Mouse (Mus musculus): ENCODE measurements around the gene Mta1.

Mta1 gene

DNA sequence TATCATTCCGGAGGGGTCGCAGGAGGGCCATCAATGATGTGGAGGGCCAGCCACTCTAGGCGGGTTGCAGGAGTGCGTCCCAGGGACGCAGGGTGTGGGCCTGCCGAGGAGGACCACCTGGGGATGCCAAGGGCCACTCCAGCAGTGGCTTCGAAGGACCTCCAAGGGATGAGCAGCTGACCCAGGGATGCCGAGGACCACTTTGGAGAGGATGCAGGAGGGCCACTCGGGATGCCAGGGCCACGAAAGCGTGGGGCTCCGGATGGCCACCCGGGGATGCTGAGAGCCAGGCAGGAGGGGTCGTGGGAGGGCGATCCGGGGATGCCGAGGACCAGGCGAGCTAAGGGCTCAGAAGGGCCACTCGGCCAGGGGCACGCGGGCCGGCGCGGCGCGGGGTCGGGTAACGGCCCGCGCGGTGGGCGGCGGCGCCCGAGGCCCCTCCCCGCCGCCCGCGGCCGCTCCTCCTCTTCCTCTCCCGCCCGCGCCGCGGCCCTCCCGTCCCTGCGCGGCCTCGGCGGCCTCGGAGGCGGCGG, at the start of gene Mta1:
Gene Mta1 (plus strand): TSS at position 530 of the 533 bp plus-strand sequence.
- DNase-seq (ENCODE audit: low spot score in 2 of 2) = peak; percentile 50 to 80

DNA sequence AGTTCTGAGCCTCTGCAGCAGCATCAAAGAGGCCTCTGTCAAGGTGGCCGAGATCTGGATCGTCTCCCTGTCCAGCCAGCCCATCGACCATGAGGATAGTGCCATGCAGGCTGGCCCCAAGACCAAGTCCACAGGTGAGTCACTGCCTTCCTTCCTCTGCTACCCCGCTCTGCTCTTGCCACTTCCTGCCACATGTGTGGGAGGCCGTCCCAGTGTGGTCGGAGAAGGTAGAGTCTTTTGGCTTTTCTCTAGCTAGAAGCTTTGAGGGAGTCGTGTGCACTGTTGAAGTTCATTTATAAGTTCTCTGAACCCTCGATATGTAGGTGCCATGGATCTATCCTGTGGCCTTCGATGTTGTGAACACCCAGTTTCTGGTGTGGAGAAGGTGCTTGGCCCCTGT, 48.2 kb upstream of the Mta1 start:
- DNase-seq (ENCODE audit: low spot score in 2 of 2) = no peak

- DNase-seq (ENCODE audit: low spot score in 2 of 2) = no peak
These were observed 47.4 kb upstream of the Mta1 start for GRCm38 (mm10) chr12:113050671-113051070.

DNA sequence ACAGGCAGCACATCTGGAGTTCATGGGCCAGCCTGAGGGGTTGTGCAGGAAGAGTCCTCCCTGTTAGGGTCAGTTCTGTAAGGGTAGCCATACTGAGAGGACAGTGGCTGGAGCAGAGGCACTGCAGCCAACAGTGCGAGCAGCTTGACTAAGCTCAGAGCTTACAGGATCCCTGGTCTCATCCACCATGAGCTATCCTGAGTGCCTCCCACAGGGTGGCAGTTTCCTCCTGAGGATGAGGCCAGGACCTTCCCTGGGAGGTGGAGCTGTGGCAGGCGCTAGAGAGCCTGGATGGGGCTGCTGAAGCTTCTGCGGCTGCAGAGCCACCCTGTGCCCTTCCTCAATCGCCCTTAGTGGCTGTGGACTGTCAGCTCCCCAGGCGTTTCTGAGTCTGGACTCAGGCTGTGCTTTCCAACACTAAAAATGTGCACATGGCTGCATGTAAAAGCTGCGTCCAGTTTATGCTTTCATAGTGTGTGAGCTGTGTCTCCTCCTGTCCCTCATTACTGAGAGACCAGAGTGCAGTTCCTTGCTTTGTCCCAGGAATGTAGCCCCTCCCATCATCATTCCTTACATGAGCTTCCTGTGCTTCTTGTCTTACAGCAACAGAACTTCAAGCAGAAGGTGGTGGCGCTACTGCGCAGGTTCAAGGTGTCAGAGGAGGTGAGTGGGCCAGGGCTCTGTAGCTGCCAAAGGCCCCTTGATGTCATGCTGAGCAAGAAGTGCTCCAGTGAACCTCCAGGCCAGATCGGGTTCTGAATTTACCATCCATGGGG, 46.3 kb upstream of the Mta1 start:
- no peak for DNase-seq (ENCODE audit: low spot score in 2 of 2)

DNA sequence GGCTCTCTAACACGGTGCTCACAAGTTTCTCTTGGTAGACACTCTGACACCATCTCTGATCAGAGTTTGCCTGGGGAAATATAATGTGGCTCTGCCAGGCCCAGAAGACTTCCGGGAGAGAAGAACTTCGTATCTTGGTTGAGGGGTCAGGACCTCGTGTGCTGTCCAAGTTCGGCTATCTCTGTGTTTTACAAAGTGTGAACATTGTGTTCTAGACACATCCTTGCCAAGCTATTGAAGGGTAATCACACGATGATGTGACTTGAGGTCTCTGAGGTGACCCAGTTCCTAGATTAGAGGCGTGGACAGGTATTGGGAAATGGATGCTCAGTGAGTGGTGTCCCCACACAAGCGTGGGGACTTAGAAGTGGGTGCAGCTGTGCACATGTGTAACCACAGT, 42.0 kb upstream of the Mta1 start:
- DNase-seq (ENCODE audit: low spot score in 2 of 2) = no peak

DNA sequence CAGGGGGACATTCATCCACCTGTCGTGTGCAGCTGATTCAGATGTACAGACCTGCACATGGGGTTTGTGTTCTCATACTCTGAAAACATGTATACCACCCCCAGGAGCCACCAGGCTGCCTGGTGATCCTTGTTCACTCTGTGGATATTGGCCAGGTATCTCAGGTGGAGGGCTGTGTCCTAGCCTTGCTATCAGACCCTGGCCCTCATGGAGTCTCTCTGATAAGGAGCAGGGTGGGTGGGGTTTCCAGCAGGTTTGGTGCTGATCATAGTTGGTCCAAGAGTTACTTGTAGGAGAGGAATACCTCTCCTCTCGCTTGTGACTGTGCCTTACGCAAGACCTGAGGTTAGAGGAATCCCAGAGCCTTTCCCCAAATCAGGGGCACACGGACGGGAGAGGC, 37.9 kb upstream of the Mta1 start:
- DNase-seq (ENCODE audit: low spot score in 2 of 2) = no peak

DNA sequence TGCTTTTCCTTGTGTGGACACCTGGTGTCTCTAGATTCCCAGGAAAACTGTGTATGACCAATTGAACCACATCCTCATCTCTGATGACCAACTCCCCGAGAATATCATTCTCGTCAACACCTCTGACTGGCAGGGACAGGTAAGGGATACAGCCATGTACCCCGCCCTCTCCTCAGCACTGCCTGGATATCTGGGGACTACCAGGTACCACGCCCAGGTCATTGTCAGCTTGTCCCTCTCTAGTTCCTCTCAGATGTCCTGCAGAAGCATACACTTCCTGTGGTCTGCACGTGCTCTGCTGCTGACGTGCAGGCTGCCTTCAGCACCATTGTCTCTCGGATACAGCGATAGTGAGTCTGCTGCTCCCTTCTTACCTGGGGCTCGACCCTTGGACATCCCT, 36.5 kb upstream of the Mta1 start:
- no peak for DNase-seq (ENCODE audit: low spot score in 2 of 2)

GRCm38 (mm10) chr12:113062201-113062600, 35.9 kb upstream of the Mta1 start:
- no peak for DNase-seq (ENCODE audit: low spot score in 2 of 2)

- DNase-seq (ENCODE audit: low spot score in 2 of 2) = no peak
These were observed 34.4 kb upstream of the Mta1 start for GRCm38 (mm10) chr12:113063700-113064099.

- no peak for DNase-seq (ENCODE audit: low spot score in 2 of 2)
These were observed 30.1 kb upstream of the Mta1 start for GRCm38 (mm10) chr12:113068002-113068401.

- no peak for DNase-seq (ENCODE audit: low spot score in 2 of 2)
These were observed 28.7 kb upstream of the Mta1 start for GRCm38 (mm10) chr12:113069389-113069788.

GRCm38 (mm10) chr12:113071321-113071720, 26.8 kb upstream of the Mta1 start:
- DNase-seq (ENCODE audit: low spot score in 2 of 2) = no peak

GRCm38 (mm10) chr12:113071827-113072226, 26.3 kb upstream of the Mta1 start:
- DNase-seq (ENCODE audit: low spot score in 2 of 2) = no peak

- DNase-seq (ENCODE audit: low spot score in 2 of 2) = no peak
These were observed 24.4 kb upstream of the Mta1 start for GRCm38 (mm10) chr12:113073420-113074328.

DNA sequence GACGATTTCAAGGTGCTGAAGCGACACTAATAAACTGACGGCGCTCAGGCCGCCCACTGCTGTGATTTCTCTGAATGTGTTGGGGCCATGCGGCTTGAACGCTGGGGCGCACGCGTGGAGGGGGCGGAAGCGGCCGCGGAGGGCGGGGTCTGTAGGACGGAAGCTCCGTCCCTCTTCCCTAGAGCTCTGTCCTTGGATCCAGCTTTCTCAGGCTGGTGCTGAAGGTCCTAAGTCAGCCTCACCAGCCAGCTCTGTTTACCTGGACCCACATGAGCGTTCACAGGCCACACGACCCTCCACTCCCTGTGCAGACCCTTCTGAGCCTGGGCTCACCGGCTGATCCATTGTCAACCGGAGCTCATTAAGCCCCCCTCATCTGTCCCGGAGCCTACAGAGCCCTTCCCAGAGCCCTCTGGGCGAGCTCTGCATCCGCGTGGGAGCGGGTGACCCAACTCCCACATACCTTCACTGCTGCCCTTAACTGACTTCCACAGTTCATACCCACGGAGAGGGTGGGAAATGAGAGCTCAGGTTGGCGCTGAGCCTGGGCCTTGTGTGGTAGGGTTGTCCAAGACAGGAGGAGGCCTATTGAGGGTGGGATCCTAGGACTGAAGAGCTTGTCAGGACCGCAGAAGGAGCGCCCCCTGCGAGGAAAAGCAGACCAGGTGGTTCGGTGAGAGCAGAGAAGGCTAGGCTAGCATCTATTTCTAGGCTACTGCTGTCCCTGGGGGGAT, 23.6 kb upstream of the Mta1 start, which contains the start of gene Tex22:
Gene Tex22 (plus strand): TSS at position 174 of the 734 bp plus-strand sequence.
- DNase-seq (ENCODE audit: low spot score in 2 of 2) = peak; percentile 77 to 87

DNA sequence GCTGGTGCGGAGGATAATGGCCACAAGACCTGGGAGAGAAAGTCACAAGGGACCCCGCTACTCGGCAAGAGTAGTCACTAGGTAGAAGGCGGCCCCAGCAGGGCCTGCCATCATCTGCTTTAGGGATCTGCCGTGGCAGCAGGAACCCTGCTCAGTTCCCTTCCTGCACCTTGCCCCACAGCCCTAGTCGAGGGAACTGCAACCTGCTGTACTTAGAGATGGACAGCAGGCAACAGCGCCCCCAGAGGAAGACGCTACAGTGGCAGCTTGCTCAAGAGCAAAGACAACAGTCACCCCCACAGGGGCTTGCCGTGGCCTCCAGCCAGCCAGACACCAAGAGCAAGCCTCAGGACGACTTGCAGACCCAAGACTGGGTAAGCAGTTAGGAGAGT, 23.0 kb upstream of the Mta1 start:
- peak; percentile 87 to 94 for DNase-seq (ENCODE audit: low spot score in 2 of 2)

DNA sequence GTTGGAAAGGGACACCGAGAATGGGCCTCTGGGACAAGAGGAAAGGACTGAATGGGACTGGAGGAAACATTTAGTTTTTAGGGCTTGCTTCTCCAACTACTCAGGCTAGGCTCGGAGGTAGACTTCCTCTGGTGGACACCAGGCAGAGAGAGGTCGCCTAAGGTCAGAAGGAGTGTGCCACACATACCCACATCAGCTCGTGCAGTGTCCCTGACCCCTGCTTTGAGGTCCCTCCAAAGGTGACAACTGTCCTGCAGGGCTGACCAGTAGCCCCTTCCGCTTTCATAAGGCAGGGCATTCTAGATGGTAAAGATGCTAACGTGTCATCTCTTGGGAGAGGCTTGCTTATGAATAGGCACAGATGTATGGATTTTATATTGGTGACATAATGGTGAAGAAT, 22.6 kb upstream of the Mta1 start:
- no peak for DNase-seq (ENCODE audit: low spot score in 2 of 2)

DNA sequence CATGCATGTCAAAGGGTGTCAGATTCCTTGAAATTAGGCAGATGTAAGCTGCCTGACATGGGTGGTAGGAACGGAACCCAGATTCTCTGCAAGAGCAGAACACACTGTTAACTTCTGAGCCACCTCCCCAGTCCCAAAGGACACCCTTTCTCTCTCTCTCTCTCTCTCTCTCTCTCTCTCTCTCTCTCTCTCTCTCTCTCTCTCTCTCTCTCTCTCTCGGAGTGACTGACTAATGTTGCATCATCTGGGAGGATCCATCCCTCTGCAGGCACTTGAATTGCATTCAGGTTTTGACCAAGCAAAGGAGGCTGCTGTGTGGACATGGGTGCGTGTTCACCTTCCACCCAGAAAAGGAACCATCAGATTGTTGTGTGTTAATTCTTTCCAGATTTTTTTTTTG, 10.8 kb upstream of the Mta1 start:
- DNase-seq (ENCODE audit: low spot score in 2 of 2) = no peak

- DNase-seq (ENCODE audit: low spot score in 2 of 2) = no peak
These were observed 10.1 kb upstream of the Mta1 start for GRCm38 (mm10) chr12:113088026-113088425.

DNA sequence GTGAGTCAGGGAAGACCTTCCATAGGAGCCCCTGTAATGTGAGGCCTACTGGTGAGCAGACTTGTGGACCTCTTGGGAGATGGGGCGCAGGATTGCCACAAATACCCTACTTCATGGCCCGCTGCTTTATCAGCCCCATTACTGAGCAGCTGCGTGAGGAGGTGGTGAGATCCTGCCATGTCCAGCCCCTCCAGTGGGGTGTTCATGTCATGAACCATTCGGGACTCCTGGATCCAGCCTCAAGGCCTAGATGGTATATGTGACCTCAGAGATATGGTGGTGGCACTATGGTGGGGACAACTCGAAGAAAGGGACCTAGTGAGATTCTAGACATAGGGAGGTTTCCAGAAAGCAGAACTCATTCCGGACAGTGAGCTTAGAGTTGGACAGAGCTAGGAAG, 9.0 kb upstream of the Mta1 start:
- DNase-seq (ENCODE audit: low spot score in 2 of 2) = no peak

DNA sequence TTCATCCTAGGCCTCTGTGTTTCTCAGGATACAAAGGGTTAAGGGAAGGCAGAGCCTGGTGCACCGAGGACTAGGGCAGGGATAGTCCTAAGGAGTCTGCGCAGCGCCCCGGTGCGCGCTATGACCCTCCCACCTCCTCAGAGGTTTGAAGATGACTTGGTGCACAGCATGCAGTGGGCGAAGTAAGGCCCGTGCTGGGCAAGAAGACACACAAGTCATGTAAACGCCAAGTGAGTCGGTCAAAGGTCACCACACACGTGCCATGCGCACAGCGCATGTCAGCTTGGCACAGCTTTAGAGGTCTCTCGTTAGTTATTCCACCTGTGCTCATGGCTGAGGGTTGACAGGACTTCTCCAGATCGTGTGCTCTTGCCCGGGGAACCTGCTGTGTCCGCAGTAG, 8.0 kb upstream of the Mta1 start:
- no peak for DNase-seq (ENCODE audit: low spot score in 2 of 2)

- DNase-seq (ENCODE audit: low spot score in 2 of 2) = no peak
These were observed 1.0 kb upstream of the Mta1 start for GRCm38 (mm10) chr12:113097040-113097439.

All from spleen, postnatal 4 days (tissue).